Mouse (Mus musculus) common myeloid progenitor, adult 5-6 weeks (primary cell): Measurements from ENCODE around the gene Klk6. TPM values are rescaled to one million over a fixed set of nuclear protein-coding genes. Genes with fewer than 3 reads are reported as not detected.

Experiments
- ATAC-seq: replicated peaks from 2 replicates; pipeline ENCODE4 v1.8.0; 2016; ENCODE audit warnings: low read depth, mild to moderate bottlenecking, moderate TSS enrichment, inconsistent platforms; ENCODE audit not compliant: poor library complexity, severe bottlenecking
- total RNA-seq: library from RNA; stranded (forward); fragments of 200-1000, 187-1606 nt; gene quantifications from 2 replicates; pipeline ENCODE4 v1.2.3, GENCODE M21; 2017

Gene Klk6
- total RNA-seq, result not detected in 2 replicates

DNA sequence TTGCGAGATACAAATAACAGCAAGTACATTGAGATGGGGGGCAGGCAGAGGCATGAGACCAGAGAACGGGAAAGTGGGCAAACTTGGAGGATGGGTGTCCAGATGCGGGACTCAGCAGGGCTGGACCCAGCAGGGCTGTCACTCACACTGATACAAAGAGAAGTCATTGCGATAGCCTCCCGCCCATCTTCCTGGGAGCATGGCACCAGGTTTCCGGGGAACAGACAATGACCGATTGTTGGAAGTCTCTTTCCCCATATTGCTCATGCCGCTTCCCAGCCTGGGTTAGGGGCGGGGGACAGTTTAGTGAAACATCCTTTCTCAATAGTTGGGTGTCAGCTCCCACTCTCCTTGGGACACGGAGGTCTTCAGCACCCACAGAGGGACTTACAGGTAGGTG is at the start of gene Klk6:
Klk6 (plus strand) TSS at position 301 of the 400 bp plus-strand sequence.
- ATAC-seq, result no peak

DNA sequence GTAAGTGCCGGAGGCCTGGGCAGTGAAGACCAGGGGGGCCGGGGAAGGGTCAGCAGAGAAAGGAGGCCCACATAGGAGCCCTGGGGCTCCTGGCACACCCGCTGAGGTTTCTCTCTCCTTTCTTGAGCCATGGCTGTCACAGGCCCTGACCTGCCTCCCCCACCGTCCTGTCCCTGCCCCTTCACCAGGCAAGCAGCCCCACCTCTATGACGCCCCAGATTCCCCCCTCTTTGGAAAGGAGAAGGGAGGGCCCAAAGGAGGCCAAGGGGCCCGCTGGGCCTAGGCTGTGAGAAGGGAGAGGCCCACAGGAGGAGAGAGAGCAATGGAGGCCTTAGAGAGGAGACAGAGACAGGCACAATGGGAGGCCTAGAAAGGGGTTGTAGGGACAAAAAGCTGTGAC is 49.5 kb upstream of the Klk6 start:
- no peak for ATAC-seq

DNA sequence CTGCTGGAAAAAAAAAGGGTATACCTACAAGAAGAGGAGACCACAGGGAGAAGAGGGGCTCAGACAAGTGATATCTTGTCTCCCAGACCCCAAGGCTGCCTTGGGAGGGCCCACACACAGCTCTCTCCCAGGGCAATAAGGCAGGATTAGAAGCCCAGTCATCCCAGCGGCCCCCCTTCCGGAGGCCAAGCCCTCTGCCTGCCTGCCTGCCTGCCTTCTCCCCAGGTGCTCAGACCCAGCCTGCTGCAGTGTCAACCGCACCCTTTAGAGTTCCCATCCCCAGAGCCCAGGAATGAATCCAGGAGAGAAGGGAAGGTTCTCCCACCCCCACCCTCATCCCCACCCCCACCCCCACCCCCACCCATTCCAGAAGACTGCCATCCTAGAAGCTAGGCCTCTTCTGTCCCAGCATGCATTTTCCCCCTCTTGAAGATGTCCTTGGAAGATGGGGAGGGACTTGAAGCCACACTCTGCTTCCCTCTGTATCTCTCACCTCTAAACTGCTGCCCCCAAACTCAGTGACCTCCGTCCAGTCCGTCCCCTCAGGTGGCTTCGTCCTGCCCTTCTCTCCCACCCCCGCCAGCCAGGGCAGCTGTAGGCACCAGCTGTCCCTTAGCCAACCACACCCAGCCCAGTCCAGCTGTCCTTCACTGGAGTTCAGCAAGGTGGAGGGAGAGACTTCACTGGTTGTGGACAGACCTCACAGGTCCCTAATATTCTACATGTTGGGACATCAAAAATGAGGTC is 48.8 kb upstream of the Klk6 start:
- ATAC-seq, result no peak

DNA sequence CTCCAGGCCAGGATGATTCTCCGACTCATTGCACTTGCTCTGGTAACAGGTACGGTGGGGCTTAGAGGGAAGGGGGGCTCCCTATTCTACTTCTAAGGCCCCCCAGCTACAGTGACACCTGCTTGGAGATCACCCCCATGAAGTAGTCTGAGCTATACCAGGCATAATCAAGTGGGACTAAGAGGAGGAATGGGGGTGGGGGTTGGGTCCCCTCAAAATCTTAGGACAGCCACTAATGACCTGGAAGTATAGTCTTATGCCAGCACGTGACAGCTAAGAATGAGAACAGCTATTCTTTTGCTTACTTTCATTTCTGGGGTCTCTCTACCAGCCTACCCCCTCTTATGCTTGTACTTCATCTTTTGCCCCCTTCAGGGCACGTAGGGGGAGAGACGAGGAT is 47.8 kb upstream of the Klk6 start:
- ATAC-seq, result no peak

DNA sequence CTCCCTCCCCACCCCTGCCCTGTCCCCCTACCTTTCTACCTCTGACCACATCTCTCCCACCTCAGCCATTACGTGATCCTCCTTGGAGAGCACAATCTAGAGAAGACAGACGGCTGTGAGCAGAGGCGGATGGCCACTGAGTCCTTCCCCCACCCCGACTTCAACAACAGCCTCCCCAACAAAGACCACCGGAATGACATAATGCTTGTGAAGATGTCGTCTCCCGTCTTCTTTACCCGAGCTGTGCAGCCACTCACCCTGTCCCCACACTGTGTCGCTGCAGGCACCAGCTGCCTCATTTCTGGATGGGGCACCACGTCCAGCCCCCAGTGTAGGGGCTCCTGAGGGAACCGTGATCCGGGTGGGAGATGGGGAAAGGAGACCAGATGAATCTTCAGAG is 46.9 kb upstream of the Klk6 start:
- no peak for ATAC-seq

DNA sequence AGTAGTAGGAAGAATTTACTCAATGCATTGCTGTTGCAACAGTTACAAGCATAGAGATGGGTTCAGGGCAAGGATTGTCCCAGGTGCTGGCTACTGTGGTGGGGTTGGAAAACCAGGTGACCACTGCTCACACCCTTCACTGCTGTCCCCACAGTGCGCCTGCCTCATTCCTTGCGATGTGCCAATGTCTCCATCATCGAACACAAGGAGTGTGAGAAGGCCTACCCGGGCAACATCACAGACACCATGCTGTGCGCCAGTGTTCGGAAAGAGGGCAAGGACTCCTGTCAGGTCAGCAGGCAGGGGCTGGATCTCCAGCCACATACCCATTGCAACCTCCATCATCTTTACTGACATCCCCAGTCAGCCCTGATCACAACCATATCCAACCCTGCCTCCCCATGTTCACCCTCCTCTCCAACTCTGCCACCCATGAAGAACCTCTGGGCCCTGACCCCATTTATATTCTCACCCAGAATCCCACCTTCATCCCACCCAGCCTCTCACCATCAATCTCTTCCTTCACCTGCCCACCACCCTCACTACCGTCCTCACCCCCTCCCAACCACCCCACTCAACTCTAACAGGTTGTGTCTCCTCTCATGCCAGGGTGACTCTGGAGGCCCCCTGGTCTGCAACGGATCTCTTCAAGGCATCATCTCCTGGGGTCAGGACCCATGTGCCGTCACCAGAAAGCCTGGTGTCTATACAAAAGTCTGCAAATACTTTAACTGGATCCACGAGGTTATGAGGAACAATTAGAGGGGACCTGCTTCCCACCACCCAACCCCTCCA is 45.9 kb upstream of the Klk6 start:
- no peak for ATAC-seq

DNA sequence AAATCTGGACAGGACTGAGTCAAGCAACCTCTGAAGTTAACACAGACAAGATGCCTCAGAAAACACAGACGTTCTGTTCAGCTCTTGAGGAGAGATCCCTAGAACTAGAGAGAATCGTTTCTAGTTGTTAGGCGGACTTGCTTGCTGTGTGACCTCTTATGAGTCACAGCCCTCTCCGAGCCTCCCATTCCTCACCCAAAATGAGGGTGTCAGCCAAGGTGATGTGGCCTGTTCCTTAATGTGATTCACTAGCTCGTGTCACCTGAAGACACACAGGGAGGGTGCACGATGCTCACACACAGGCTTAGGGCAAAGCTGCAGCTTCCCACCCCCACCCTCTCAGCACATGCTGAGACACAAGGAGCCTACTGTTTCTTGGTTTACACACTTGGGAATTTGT is 44.1 kb upstream of the Klk6 start:
- ATAC-seq, result no peak

DNA sequence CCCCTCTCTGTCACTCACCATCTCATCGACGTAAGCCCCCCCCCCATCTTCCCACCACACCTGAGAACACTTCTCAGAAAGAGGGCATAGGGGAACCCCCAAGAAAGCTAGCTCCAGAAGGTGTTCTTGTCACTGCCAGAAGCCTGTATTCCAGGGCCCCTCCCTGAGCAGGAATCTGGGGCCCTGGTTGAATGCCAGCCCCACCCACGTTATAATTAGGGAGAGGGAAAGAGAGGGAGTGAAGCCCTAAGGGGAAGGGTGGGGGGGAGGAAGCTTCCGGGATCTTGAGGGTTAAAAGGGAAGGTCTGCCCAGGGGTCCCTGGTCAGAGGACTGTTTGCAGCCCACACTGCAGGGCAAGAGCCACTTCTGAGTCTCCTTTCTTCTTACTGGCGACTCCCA is 43.6 kb upstream of the Klk6 start, which contains the start of gene Klk10:
Klk10 (plus strand) TSS at position 290 of the 400 bp plus-strand sequence.
- ATAC-seq, result no peak

DNA sequence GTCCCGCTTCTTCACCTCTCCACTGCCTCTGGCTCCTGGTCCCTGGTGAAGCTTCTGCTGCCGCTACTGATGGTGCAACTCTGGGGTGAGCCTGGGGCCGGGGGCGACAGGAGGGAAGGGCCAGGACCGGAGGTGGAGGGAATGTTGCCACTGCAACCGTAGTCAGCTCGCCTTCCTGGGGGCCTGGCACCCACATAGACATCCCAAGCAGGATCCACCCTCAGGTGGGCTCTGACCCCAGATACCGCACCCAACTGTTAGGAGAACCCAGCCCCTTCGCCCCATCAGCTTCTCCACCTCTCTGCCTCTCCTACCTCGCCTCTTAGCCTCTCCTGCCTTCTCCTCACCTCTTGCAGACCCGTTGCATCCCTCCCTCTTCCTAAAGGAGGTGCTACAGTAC is 42.8 kb upstream of the Klk6 start:
- ATAC-seq, result no peak

DNA sequence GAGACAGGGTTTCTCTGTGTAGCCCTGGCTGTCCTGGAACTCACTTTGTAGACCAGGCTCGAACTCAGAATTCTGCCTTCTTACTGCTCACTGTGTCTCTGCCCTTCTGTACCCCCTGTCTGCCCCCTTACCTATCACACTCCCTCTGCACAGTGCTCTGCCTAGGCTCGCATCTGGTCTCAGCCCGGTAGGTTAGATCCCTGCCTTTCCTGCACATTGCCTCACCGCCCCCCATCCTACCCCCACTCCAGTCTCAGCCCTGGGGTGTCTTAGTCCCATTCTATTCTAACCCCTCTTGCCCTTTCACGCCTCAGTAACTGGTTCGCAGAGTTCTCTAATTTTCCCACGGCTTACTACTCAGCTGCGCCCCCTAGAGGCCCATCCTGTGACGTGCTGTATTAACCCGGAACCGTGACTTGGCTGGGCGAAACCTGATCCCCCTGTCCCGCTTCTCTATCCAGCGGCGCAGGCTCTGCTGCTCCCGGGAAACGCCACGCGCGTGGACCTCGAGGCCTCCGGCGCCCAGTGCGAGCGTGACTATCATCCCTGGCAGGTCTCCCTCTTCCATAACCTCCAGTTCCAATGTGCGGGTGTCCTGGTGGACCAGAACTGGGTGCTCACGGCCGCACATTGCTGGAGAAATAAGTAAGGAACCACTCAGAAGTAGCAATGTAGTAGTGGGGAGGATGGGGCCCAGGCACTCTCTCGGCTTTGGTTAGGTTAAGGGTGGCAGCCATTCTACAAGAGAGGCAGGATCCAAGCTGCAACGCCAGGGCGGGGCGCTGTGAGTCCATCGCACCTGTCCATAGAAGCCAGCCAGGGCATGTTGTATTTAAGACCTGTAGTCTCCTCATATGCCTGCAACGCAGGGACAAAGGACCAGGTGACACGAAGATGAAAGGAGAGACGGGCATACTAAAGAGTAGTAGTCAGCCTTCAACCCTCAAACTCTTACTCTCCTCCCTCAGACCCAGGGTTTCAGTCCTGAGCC is 41.7 kb upstream of the Klk6 start:
- ATAC-seq, result peak; percentile 94

DNA sequence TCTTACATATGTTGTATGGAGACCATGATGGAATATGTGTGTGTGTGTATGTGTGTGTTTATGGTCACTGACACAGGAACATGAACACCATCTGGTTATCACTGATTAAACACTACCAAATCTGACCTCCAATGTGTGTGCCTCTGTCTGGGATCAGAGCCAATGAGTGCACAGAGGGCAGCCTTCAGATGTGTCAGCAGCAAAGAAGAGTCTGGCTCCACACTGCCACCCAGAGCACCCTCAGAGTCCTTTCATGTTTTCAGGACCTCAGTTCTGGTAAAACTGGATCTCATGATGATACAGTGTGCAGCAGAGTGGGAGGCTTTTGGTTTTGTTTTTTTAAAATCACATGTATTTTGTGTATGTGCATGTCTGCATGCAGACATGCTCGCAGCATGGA is 39.0 kb upstream of the Klk6 start:
- ATAC-seq, result peak; percentile 27; the same call in 1 of the 2 replicates

DNA sequence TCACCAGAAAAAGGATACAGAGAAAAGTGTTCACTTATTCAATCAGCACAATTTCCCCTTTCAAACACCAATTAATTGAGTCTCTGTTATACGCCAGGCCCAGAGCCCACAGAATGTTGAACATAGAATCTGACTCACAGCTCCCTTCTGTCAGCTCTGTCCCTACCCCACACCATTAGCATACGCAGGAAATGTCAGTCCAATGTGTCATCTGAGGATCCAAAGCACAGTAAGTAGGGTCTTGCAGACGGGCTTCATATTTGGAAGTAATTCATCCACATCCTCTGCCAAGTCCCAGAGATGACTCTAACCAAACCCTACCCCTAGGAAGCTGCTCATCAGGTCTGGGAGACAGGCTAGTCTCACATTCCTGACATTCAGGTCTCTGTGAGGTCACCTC is 36.2 kb upstream of the Klk6 start:
- no peak for ATAC-seq

DNA sequence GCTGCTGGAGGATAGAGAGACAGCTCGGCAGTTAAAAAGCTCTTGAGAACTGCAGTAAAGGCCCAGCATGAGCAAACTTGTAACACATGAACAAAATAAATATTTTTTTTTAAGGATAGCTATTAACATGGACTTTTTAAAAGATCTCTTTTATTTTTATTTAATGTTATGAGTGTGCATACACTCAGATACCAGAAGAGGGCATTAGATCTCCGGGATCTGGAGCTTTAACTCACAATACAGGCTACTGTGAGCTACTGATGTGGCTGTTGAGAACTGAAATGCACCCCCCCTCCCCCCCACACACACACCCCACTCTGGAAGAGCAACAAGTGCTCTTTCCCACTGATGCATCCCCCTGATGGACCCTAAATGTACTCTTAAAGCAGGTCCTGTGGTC is 35.0 kb upstream of the Klk6 start:
- ATAC-seq, result no peak

DNA sequence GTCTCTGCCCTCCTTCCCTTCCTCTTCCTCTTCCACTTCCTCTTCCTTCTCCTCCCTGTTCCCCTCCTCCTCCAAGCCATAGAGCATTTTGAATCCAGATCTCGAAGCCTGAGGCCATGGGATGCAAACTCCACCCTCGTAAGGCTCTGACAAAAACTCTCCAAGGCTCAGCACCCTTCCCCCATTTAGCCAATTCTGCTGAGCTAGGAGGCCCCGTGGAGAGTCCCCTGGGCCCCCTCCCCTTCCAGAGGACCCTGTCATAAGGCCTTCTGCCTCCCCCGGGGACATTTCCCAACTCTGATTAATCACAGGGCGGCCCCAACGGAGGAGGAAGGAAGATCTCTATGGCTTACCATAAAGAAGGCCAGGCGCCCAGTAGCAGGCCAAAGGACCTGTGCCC is 32.7 kb upstream of the Klk6 start, which contains the start of gene Klk9:
Klk9 (plus strand) TSS at position 301 of the 400 bp plus-strand sequence.
- no peak for ATAC-seq

DNA sequence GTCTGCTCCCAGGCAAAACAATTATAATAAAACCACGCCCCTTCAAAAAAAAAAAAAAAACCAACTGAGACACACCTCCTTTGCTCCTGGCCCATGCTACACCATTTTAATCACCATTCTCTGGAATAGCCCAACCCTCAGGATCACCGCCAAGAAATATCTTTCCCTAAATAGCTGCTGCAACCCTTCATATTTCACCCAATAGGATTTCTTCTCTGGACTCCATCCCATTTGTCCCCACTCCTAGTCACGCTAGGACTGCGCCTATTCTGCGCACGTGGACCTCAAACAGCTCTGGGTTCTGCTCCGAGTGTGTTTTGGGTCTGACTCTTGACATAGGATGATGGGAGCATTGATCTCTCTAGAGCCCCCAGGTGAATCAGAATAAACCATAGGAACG is 27.9 kb upstream of the Klk6 start:
- ATAC-seq, result no peak

DNA sequence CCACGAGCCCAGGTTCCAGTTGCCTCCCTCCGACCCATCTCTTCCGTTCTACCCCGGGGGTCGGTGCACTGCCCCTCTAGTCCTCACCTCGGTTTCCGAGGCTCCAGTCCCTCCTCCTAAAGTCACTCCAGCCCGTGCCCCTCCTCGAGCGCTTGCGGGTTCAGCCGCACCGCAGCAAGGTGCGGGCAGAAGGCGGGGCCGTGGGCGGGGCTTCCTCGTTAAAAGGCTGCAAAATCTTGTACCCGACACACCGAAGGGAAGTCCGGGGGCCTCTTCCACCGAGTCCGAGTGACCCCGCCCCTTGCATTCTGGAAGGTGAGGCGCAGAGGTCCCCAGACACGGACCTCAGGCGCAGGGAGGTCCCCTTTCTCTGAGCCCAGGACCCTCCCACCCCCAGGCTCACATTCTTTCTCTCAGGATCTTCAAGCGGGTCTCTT is 26.9 kb upstream of the Klk6 start, which contains the start of gene Klk8:
Klk8 (plus strand) TSS at position 245 of the 437 bp plus-strand sequence.
- ATAC-seq, result peak; percentile 55

DNA sequence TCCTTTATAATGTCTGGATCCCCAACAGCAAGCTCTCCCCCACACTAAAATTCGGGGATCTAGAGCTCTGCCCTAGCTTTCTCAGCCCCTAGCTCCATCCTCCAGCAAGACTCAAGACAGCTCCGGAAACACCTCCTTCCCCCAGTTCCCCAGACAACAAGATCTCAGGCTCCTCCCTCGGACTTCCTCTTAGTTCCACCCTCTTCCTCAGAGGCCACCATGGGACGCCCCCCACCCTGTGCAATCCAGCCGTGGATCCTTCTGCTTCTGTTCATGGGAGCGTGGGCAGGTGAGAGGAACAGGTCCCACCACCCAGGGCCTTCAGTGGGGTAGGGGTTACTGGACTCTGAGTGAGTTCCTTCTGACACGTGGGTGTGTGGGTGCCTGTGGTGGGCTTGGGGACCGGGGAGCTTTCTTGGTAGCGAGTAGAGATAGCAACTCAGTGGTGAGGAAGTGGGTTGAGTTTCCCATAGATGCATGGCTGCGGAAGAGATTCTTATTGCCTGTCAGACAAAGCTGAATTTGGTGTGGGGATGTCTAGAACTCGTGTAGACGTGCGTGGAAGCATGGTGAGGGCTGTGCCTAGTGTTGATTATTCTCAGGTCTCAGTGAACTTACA is 26.3 kb upstream of the Klk6 start:
- peak; percentile 81 for ATAC-seq

DNA sequence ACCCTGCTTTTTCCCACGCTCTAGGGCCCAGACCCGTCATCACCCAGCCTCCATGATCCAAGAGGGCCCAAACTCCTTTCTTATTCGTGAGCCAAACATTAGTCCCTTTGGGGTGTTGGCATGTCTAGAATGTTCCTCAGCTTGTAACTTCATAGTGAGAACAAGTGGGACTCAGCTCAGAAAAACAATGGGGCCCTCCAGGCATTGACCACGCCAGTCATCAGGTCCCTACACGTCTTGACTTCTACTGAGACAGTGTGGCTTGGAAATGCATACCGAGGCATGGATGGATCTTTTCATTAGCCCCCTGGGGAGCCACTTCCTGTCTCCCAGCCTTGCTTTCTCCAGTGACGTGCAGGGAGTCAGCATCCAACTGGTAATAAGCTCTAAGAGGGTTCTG is 24.4 kb upstream of the Klk6 start:
- no peak for ATAC-seq

DNA sequence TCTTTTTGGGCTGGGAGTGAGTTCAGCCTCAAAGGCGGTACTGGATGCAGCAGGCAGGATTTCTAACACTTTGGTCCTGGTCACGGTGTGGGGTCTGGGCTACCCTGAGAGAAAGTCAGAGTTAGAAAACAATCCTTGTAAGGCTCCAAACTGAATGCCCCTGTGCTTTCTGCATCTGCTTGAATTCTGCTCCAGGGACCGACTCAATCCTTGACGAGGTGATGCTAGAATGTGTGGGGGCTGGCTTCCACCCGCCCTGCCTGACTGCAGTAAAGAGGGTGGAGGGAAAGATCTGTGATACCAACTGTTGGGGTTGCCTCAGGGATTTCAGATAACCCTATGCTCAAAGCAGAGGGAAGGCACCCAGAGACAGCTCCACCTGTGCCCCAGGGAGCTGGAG is 13.3 kb upstream of the Klk6 start, which contains the start of gene Klk7:
Klk7 (plus strand) TSS at position 301 of the 400 bp plus-strand sequence.
- ATAC-seq, result no peak

DNA sequence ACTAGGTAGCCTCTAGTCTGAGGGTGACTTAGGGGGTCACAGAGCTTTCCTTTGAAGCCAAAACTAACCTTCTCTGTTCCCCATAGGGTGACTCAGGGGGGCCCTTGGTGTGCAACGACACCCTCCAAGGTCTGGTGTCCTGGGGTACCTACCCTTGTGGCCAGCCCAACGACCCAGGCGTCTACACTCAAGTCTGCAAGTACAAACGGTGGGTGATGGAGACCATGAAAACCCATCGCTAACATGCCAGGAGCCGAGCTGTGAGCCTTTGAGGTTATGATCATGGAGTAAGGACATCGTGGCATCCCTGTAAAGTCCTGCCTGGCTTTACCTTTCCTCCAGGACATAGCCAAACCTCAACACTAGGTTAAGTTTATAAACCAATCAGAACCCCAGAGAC is 9.1 kb upstream of the Klk6 start:
- ATAC-seq, result no peak
